Mouse (Mus musculus) inflammation-experienced regulatory T-cells, adult 6 months (primary cell): ENCODE measurements around the gene Sebox. TPM values are rescaled to one million over a fixed set of nuclear protein-coding genes. Genes with fewer than 3 reads are reported as not detected.
A peak's percentile ranks its signal among the peaks of the same experiment; 100 is the strongest.

Experiments
- ATAC-seq: one replicate; pipeline ENCODE4 v1.8.0; 2017
- polyA plus RNA-seq, 3 experiments: library from polyadenylated mRNA; unstranded; fragments of 100-300 nt; shearing (Covaris generic); gene quantifications; one replicate each; pipeline ENCODE4 v1.2.1; 2017

The Sebox gene
- polyA plus RNA-seq, 3 experiments from 2014 or later: not detected

DNA sequence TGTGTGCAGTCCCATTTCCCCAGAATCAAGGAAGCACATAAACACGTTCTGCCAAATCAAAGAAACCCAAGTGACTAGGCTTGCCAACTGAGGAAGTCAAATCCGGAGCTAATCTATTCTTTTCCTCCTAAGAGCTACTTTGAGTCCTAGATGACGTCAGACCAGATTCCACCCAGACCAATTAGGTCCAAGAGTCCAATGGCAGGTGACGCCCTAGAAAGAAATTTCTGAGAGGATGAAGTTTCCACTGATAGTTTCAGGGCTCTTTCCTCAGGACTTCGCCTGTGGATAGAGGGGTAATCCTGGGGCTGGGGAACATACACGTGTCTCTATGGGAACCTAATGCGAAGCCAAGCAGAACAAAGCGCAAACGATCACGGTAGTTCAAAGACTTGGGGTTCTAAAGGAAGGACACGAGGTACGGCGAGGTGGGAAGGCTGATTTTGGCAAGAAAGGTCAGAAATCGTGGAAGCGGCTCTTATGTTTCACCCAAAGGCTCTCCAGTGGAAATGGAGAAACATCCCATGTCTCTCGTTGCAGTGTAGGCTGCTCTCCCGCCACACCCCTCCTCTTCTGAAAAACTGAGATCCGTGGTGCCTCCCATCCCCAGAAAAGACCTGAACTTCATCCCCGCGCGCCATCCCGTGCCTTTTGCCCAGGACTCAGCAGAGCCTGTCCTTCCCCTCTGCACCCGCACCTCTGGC, 32.3 kb downstream of the Sebox start:
- ATAC-seq: peak; percentile 20

DNA sequence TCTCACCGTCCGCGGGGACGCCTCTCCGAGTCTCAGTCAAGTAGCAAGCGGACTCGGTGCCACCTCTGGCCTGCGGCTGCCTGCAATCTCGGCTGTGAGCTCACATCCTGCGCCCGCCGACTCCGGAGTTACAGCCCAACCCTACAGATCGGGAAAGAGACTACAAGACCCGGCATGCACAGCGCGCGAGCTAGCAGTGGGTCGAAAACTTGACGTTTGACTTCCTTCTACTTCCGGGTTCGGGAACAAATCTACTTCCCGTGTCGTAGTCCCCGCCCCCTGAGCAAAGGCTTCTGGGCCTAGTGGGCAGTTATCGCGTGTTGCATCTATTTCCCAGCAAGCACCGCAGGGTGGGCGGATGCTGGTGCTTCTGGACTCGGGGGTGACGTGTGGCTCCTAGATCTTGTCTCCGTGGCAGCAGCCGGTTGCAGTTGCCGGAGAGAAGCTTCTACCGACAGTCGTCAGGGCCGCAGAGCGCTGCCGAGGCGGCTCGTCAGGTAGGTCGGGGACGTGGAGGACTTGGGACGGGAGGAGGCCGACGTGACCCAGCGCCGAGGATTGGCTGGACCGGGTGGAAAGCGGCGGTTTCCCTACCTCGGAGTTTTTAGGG, 32.9 kb downstream of the Sebox start, which contains the start of the genes Tnfaip1 and Ift20:
Tnfaip1 (minus strand) TSS at position 253 of the 610 bp plus-strand sequence.
Ift20 (plus strand) TSS at position 282 of the 610 bp plus-strand sequence.
- peak; percentile 95 for ATAC-seq

DNA sequence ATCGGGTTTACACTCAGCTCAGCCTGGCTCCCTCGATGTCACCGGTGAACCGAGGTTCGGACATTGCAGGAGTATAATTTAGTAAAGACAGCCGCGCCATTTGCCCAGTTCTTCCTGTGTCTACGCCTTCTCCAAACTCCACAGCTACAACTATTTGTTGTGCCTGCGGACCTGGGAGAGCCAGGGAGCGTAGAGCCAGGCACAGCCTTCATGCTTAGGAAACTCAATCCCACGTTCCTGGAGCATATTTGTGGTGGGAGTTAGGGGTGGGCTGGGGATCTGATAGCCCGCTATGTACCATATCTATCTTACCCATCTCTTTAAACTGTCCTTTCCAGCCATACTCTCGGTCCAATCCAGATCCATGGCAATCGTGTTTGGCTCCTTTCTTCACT, 33.4 kb downstream of the Sebox start:
- no peak for ATAC-seq

DNA sequence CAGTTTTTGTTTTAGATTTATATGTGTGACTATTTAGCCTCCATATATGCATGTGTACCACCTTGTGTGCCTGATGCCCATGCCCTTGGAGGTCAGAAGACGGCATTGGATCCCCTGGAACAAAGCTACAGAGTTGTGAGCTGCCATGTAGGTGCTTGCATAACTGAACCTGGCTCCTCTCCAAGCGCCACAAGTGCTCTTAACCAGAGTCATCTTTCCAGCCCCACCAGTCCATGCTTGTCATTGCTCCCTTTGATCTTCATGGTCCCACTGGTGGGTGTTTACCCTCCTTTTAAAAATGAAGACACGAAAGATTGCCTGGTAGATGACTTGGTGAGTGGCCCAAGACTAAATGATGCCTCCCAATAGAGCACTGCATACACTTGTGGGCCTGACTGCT, 37.1 kb downstream of the Sebox start:
- no peak for ATAC-seq

DNA sequence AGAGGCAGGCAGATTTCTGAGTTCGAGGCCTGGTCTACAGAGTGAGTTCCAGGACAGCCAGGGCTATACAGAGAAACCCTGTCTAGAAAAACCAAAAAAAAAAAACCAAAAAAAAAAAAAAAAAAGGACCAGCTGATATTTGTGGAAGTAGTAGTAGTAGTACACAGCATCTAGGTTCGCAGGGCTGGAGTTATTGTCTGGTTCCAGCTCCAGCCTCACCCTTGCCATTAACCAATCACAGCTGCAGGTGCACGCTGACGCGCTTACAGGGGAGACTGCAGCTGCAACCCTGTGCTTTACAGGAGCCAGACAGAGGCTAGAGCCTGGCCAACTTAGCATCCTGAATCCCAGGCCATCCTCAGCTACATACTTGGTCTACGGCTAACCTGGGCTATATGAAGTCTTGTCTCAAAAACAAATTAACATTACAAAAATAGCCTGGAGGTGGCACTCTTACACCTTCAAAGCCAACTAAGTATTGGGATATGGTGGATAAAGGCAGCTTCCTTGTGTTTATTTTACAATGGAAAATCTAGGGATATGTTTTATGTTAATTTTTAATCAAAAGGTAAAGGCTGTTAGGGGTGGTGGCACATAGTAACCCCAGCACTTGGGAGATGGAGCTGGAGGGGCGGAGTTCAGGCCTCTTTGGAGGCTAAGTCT, 41.3 kb downstream of the Sebox start:
- no peak for ATAC-seq

DNA sequence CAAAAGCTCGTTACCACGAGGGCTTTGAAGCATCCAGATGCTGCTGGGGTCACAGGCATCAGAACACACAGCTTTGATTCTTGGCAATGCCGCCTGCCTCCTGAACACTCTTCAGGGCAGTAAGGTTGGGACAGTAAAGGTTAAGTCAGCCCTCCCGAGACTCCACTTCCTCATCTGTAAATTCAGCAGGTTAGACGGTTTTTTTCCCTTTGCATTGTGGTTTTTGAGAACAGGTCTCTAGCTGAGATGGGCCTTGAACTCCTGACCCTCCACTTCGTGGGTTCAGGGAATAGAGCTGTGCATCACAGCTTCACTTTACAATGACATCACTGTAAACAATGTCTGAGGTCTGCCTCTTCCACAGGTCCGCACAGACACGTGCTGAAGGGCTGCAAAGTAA, 41.9 kb downstream of the Sebox start:
- no peak for ATAC-seq

DNA sequence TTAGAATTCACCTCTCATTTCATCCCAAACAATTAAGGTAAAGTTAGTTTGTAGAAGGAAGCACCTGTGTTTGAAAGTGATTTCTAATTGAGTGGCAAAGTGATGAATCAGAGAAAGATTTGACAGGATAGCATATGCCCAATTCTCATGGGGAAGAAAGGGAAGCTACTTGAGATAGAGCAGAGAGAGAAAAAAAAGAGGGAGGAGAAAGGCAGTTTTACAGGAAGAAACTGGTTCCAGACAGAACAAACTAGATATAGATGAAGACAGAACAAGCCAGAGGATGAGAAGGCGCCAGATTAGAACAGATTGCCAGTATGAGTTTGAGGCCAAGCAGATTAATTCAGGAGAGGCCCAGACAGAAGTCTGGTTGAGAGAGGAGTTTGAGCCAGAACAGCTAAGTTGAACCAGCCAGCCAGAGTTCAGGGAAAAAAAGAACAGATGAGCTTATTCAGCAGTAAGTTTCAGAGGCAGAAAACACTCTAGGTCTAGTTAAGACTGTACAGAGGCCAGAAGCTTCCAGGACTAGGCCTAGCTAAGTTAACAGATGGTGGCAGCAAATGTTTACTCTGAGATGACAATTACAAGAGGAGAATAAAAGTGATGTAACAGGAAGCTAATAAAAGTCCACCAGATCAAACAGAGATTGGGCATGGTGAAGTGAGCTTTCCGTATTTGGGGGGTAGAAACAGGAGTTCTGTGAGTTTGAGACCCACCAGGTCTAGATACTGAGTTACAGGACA, 44.6 kb downstream of the Sebox start:
- ATAC-seq: no peak

DNA sequence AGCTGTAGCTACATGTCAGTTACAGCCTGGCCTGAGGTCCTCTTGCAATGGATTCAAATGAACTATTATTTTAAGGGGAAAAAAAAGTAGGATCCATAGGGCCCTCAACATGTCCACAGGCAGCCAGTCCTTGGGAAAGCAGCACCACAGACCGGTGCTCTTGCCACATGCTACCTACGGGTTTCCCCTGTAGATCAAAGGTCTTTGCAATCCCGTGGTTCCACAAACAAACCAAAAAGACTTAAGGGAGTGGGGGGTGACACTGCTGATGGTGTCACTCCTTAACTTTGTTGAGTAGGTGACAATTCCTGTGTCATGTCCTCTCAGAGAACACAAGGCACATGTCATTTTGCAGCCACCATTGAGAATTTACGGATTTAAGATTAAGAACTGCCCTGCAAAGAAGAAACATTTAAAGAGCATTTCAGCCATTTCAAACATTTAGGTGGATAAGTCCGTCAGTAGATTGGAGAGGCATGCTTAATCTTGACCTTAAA, 46.3 kb downstream of the Sebox start:
- no peak for ATAC-seq

DNA sequence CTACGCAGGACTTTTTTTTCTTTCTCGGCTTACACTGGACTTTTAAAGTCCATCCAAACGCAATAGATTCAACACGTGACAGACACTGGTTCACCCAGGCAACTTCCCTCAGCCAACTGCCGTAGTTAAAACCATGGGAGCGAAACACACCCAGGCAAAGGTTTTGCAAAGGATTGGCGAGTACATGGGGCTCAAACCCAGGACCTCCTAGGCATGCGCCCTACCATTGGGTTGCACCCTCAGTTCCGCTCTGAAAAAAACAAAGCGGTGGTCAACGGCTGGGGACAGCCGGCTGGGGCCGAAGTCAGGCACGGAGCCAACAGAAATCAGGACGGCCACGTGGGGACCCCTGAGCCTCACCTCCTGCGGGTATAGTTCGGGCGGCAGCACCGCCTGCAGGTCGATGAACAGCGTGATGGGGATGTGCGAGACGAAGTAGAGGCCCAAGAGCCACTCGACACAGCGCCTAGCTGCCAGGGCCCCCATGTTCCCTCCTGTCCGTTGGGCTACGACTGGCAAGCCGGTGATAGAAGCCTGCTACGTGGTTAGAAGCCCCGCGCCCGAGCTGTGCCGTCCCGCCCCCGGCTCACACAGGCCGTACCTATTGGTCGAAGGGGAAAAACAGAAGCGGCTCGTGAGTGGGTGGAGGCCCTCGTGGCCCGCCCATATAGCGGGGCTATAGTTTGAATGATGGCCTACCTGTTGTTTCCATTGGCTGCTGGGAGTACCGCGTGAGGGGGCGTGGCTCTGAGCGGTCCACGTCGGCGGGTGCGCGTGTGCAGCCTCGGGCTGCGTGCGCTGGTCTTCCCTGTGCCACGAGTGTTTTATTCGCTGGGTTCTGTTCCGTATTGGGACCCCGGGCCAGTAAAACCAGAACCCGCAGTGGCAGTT, 47.2 kb downstream of the Sebox start, which contains the start of gene Tmem97:
Tmem97 (minus strand) TSS at position 610 of the 891 bp plus-strand sequence.
- peak; percentile 100 for ATAC-seq

DNA sequence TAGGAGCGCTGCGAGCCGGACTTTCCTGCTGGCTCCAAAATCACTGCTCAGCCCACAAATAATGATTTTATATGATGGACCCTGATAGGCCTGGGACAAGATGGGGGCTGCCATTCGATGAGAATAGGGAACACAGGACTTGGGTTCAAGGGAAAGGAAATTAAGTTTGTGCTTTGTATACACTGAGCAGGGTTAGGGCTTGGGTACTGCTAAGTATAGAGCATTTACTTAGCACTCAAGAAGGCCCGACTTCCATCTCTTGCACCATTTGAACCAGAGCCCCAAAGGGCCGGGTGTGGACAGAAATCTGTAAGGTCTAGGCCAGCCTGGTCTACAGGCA, 47.8 kb downstream of the Sebox start:
- ATAC-seq: no peak

Other genes with a start within 250 kb of the Sebox start
- 10 to 100 TPM; 26.4 to 41.9 (median 27.3) TPM for gene 2610507B11Rik, start 241.7 kb upstream of the Sebox start, polyA plus RNA-seq
- gene BC030499, start 212.6 kb upstream of the Sebox start, polyA plus RNA-seq: under 1 TPM; 0.44 to 0.79 (median 0.48) TPM
- gene Spag5, start 201.9 kb upstream of the Sebox start, polyA plus RNA-seq: 10 to 100 TPM in 1 of 3 experiments, 1 to 10 TPM in 2; 2.2 to 22.1 (median 3.4) TPM
- gene Aldoc, start 180.5 kb upstream of the Sebox start, polyA plus RNA-seq: 1 to 10 TPM; 4.0 to 9.6 (median 7.6) TPM
- 10 to 100 TPM; 55.1 to 70.1 (median 57.5) TPM for gene Pigs, start 175.0 kb upstream of the Sebox start, polyA plus RNA-seq
- gene Unc119, start 160.0 kb upstream of the Sebox start, polyA plus RNA-seq: 10 to 100 TPM; 11.3 to 29.0 (median 11.9) TPM
- not detected for gene Foxn1, start 116.9 kb upstream of the Sebox start, polyA plus RNA-seq
- not detected for gene Slc13a2, start 81.2 kb upstream of the Sebox start, polyA plus RNA-seq
- 1 to 10 TPM in 2 of 3 experiments, under 1 TPM in 1; 0.36 to 4.3 (median 3.7) TPM for gene Slc46a1, start 37.8 kb upstream of the Sebox start, polyA plus RNA-seq
- 1 to 10 TPM in 1 of 3 experiments, under 1 TPM in 2; 0.41 to 2.2 (median 0.97) TPM for gene Sarm1, start 5.7 kb upstream of the Sebox start, polyA plus RNA-seq
- not detected for gene Vtn, start 4.4 kb upstream of the Sebox start, polyA plus RNA-seq
- 10 to 100 TPM; 42.2 to 59.5 (median 54.9) TPM for gene Tmem199, start 8.7 kb downstream of the Sebox start, polyA plus RNA-seq
- gene Poldip2, start 8.7 kb downstream of the Sebox start, polyA plus RNA-seq: 10 to 100 TPM; 12.4 to 16.8 (median 13.2) TPM
- gene Tnfaip1, start 32.9 kb downstream of the Sebox start, polyA plus RNA-seq: 10 to 100 TPM; 14.6 to 20.3 (median 16.9) TPM
- gene Ift20, start 32.9 kb downstream of the Sebox start, polyA plus RNA-seq: 100 to 1,000 TPM; 104 to 117 (median 111) TPM
- 10 to 100 TPM; 15.0 to 38.9 (median 18.8) TPM for gene Tmem97, start 47.3 kb downstream of the Sebox start, polyA plus RNA-seq
- gene Nlk, start 193.9 kb downstream of the Sebox start, polyA plus RNA-seq: 10 to 100 TPM; 22.2 to 32.3 (median 29.4) TPM
- gene Ccnq, start 248.3 kb downstream of the Sebox start, polyA plus RNA-seq: 10 to 100 TPM; 32.5 to 41.1 (median 38.2) TPM